Mouse (Mus musculus) natural killer cell, adult 2 months (primary cell): ENCODE data around the gene Bscl2.
A peak's percentile ranks its signal among the peaks of the same experiment; 100 is the strongest.
"Not testable (repeated sequence)": the region's sequence is repeated elsewhere in the genome, so short reads cannot be mapped to it uniquely, and the experiment has no call there.

Experiments used
- DNase-seq, 2 experiments: peaks; one replicate each; pipeline ENCODE4 v3.0.0; 2022; ENCODE audit warnings: low spot score in 2 of 2

Gene Bscl2

GRCm38 (mm10) chr19:8830664-8831063, 6.6 kb upstream of the Bscl2 start:
- no peak for DNase-seq

DNA sequence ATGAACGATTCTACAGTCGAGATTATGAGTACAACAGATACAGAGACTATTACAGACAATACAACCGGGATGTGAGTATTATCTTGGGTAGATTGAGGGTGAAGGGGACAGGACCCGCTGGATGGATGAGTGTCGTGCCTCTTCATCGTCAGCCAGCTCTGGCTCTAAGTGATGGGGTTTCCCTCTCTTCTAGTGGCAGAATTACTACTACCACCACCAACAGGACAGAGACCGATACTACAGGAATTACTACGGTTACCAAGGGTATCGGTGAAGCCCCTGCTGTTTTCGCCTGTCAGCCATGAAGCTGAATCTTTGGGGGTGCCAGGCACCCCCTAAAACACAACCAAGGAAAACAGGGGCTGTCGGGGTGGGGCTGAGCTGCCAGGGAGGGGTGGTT, 6.0 kb upstream of the Bscl2 start:
- no peak for DNase-seq

GRCm38 (mm10) chr19:8832971-8833370, 4.3 kb upstream of the Bscl2 start:
- no peak for DNase-seq

- DNase-seq: not testable (repeated sequence)
Observed at GRCm38 (mm10) chr19:8836327-8836726, 940 bp upstream of the Bscl2 start.

DNA sequence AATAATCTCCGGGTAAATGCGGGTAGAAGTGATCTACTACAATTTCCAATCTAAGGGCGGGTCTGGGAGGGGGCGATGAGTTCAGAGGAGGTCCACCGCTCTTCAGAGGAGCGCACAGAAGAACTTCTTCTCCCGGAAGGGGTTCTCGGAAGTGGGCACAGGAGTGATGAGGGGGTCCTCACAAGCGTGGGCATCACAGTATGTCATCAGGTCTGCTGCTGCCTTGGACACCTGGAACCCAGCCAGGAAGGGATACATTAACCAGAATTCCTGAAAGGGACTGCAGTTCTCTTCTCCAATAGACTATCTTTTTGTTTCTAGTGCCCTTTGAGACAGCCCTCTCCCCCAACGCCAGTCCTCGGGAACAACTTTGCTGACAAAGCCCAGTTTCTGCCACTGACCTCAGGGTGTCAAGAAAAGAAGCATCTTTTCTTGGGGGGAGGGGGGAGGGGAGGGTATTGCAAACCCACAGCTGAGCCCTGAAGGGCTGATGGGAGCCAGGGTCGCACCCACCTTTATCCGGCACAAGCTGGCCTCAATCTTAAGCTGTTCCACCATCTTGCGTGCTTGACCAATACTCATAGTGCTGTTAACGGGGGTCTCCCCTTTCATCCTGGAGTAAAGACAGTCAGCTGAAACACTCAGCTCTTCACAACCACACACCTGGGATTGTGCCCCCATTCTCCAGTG, 919 bp downstream of the Bscl2 start:
- DNase-seq: no peak

DNA sequence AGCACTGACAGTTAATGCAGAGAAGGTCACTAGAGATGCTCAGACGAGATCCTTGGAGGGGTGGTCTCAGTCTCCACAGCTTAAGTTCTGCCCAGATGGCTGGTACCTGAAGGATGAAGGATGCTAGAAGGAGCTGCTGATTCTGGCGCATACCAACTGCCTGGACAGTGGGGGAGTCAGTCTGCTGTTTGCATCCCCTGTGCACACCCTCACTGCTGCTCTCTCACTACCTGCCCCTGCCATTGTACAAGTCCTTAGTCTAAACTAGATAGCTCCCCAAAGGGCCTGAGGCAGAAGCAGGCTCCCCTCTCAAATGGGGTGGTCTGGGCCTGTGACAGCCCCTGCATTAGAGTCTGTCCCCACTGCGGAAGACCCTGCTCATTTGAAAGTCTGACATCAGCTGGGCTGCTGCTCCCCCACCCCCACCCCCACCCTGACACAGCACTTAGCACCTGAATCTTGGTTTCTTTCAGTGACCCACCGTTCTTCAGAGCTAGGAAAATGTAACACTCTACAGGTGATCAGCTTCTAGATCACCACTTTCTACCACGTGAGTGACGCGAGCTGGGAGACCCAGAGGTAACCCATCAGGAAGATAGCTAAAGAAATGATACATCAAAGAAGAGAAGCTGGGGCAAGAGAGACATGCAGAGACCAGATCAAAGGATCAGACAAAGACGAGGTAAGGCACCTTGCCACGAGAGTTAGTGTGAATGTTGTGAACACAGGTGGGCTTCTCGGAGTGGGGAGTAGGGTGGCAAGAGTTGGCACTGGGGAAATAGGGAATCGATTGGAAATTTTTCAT, 2.0 kb downstream of the Bscl2 start, which contains the start of gene Gng3:
TSS of gene Gng3 (minus strand) at position 92 of the 805 bp plus-strand sequence.
- DNase-seq: no peak

- peak; percentile 58 to 65 for DNase-seq
Observed at GRCm38 (mm10) chr19:8839908-8840791, 2.9 kb downstream of the Bscl2 start.

- no peak for DNase-seq
Observed at GRCm38 (mm10) chr19:8841012-8841411, 3.7 kb downstream of the Bscl2 start.

DNA sequence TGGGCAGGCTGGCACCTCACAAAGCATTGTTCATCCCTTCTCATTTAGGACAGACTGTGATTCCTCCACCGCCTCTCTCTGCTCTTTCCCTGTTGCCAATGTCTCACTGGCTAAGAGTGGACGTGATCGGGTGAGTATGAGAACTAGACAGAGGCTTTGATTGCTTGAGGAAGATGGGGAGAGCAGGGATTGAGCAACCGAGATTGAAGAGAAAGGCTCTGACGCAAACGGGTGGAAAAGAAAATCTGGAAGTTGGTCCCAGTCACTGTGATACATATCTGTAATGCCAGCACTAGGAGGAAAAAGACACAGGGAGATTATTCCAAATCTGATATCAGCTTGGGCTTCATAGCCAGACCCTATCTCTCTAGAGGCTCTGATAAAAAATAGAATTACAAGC, 5.7 kb downstream of the Bscl2 start:
- no peak for DNase-seq

GRCm38 (mm10) chr19:8844371-8845129, 7.3 kb downstream of the Bscl2 start:
- peak; percentile 73 to 81 for DNase-seq

DNA sequence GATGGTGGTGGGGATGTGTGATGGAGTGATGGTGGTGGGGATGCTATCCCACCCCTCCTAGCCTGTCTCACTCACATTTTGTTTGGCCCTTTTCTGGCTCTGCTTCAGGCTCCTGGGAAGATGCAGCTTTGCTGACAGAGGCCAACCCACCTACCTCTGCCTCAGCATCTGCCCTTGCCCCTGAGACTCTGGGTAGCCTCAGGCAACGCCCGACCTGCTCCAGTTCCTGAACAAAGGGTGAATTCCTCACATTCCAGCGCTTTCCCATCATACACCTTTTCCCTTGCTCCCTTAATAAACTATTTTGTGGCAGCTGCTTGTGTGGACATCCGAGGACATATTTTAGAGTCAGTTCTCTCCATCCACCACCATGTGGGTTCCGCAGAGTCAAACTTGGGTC, 11.1 kb downstream of the Bscl2 start:
- DNase-seq: no peak

GRCm38 (mm10) chr19:8850402-8850901, 13.2 kb downstream of the Bscl2 start, which contains the start of gene Lrrn4cl:
Gene Lrrn4cl (plus strand): TSS chr19:8850768.
- DNase-seq: no peak

DNA sequence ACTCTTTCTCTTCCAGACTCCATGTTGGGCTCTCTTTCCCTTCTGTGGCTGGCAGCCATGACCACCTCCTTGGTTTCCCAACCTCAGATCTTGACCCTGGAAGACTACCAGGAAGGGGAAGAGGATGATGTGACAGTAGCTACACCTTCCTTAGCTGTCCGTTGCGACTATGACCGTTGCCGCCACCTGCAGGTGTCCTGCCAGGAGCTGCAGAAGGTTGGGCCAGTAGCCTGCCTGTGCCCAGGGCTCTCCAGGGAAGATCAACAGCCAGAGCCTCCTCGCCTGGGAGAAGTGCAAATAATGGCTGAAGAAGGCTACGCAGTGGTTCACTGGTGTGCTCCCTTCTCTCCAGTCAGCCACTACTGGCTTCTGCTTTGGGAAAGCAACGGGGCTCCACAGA, 14.4 kb downstream of the Bscl2 start:
- no peak for DNase-seq

- no peak for DNase-seq
Observed at GRCm38 (mm10) chr19:8852236-8852928, 15.1 kb downstream of the Bscl2 start.

DNA sequence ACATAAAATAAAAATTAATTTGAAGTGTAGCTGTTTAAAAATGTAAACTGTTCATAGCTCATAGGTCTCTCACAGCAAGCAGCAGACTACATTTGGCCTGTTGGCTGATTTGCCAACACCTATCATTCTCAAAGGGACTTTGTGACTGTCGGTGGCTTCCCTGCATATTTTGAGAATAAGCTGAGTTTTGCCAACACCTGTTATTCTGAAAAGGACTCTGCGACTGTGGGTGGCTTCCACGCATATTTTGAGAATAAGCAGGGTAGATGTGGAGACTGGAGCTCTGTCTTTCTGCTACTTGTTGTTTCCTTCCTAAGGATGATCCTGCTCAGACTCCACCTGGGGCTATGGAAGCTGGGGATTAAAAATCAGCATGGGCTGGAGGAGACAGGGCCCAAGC, 15.8 kb downstream of the Bscl2 start:
- no peak for DNase-seq

- no peak for DNase-seq
Observed at GRCm38 (mm10) chr19:8857689-8858088, 20.4 kb downstream of the Bscl2 start.

GRCm38 (mm10) chr19:8859018-8859417, 21.8 kb downstream of the Bscl2 start:
- DNase-seq: peak; percentile 33 to 44

GRCm38 (mm10) chr19:8864265-8864664, 27.0 kb downstream of the Bscl2 start:
- DNase-seq: no peak

- DNase-seq: not testable (repeated sequence)
Observed at GRCm38 (mm10) chr19:8870381-8870780, 33.1 kb downstream of the Bscl2 start.

DNA sequence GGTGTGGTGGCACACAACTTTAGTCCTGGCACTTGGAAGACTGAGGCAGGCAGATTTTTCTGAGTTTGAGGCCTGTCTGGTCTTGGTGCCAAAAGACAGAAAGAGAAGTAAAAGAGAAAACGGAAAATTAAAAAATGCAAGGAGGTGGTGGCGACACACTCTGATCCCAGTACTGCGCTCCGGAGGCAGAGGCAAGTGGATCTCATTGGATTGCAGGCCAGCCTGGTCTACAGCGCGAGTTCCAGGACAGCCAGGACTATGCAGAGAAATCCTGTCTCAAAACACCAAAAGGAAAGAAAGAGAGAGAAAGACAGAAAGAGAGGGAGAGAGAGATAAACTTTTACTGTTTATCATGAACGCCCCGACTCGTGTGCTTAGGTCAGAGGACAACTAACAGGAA, 33.6 kb downstream of the Bscl2 start:
- no peak for DNase-seq
